Mouse (Mus musculus) cerebellum, adult 9-10 months (tissue): Measurements from ENCODE around the gene Dnm3.
A peak's percentile ranks its signal among the peaks of the same experiment; 100 is the strongest.

Source experiments
- DNase-seq: peaks from one replicate; pipeline ENCODE4 v3.0.0; 2022

Gene Dnm3

DNA sequence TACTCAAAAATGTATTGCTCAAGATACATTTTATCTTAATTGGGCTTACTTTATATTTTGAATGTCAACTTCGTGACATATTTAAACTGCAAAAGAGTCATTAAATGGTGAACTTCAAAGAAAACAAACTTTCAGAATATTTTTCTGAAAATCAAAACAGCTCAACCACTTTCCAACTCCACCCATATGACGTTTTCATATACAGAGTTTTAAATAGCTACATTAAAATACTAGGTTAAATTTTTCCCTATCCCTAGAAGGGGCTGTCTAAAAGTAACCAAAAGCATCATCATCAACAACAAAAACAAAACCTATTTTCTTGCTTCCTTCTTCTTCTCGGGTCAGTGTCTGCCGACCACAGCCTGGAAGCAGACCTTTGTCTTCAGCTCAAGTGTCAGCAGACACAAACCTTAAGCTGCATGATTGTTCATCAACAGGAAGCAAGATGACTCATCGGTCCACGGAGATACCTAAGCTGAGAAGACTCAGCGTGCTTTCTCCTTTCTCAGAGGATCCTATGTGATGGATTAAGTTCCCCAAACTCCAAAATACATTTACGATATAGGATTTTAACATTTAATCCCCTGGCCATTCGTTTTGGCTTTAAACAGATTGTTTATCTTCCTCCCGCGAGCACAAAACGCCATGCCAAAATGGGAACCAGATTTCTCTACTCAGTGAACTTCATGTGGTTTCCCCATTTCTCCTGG is 270.7 kb downstream of the Dnm3 start:
- DNase-seq: peak; percentile 35

DNA sequence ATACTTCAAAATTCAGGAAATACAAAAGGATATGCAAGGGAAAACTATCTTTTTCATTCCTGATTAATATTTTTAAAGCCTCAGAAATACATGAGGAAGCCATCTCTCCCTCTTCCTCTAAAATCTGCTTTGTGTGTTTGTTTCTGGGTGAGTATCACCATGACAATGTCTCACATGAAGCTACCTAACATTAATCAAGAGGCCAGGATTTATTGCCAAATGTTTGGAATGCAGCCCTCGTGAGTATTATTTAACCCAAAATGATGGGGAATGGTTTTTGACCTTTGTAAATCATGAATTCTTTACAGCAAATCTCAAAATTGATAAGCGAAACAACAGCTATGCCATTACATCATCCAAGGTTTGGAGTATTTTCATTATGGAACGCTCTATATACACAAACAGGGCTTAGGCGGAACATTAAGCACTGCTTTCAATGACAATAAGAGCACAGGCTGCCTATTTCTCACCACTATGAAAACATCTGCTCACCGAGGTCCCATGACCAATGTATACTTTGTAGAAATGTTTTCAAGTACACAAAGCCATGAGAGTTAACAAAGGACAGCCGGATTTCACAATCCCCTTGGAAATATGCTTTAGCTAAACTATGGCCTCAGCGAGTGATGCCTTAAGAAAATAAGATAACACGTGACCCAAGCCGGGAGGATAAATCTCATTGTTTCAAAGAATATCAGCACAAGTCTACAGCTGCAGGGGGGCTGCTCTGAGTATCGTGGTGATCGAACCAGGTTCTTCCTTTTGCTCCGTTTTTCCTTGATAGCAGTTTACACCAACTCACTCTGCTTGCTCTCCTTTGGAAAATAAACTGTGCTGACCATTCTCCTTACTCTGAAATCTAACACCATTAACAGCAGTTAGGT is 275.1 kb downstream of the Dnm3 start:
- no peak for DNase-seq

DNA sequence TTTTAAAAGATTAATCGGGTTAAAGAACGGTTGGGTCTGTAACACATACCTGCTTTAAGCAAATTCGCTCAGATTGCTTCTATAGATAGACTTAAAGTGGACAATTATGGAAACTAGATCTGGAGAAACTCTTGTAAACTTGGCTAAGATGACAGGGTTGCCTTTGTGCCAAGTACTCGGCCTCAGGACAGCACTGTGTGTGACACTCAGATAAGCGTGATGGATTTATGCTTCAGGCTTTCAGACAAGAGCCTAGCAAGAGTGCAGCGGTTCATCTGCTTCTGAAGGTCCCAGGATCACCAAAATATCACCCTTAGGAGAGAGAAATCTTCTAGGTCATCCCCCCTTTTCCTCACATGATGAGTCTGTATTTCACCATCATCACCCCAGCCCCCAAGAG is 277.4 kb downstream of the Dnm3 start:
- no peak for DNase-seq

DNA sequence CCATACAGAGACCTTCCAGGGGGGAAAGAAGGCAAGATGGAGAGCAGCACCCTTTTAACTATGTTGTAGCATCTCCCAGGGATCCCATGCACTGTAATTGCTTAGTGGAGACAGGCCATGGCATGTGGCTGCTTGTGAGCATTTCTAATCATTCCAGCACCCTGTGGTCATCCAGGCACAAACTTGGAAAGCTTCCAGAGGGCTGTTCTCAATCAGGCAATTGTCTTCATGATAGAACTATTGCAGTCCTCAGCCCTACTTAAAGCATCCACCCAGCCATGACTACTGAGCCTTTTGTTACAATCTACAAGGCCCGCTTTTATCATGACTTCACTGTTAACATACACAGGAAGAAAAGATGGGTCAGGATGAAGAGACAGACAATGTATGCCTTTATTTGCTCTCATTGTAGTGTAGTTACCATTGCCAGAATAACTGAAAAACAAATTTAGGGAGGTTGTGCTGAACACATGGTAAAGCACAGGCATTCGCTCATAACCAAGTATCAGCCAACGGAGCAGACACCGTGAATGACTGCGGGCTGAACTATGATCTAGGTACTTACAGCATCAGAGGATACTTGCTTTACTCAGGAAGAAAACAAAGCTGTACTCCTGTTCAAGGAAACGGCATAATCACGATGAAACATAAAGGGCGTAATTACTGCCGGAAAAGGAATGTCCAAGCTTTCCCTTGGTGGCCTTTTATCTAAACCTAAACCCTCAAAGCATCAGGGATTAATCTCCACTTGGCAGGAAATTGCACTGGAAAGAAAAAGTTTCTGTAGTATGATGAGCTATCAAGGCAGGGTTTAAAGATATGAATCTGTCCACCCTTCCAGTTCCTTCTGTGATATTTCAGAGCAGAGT is 280.8 kb downstream of the Dnm3 start:
- peak; percentile 77 for DNase-seq

DNA sequence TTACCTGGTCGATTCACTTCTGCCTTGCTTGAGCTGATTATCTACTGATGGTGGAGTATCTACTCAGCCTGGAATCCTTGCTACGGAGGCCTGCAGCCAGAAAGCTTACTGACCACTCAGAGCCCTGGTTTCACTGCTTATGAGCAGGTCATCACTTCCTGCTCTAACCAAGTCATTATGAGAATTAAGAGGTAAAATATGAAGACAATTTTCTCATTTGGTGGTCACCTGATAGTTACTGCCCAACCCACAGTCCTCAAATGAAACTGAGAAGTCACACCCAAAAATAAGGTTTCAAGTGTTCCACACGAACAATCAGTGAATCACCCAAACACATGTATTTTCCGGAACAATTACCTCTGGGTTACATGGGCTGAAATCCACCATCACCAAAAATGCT is 289.1 kb downstream of the Dnm3 start:
- DNase-seq: no peak

DNA sequence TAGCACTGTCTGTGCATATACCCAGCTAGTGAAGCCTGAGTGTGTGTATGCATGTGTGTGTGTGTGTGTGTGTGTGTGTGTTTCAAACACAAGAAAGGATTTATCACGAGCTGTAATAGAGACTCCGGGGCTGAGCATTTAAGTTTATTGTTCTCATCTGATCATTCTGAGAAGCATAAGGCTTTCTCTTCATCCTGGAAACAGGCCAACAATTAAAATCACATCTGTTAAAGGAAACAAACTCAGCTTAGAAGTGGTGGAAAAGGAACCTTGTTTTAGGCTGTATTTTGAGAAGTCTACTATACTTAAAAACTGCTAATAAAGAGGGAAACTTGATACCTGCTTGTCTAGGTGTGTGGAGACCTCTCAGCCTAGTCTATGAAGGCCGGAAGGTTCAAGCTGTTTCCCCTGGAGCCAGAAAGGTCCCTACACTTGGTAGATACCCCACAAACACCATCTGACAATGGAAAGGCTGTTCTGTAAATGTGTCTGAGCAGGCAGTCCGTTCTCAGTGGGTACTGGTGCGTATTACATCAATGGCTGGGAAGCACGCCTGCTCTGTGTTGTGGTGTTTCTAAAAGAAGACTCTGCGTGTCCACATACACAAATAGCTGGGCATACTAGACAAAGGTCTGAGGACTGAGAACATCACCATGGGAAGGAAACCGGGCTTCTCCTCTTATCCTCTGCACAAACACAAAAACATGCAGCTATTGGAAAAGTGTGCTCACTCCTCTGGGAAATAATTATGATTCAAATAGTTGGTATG is 290.3 kb downstream of the Dnm3 start:
- DNase-seq: peak; percentile 27

DNA sequence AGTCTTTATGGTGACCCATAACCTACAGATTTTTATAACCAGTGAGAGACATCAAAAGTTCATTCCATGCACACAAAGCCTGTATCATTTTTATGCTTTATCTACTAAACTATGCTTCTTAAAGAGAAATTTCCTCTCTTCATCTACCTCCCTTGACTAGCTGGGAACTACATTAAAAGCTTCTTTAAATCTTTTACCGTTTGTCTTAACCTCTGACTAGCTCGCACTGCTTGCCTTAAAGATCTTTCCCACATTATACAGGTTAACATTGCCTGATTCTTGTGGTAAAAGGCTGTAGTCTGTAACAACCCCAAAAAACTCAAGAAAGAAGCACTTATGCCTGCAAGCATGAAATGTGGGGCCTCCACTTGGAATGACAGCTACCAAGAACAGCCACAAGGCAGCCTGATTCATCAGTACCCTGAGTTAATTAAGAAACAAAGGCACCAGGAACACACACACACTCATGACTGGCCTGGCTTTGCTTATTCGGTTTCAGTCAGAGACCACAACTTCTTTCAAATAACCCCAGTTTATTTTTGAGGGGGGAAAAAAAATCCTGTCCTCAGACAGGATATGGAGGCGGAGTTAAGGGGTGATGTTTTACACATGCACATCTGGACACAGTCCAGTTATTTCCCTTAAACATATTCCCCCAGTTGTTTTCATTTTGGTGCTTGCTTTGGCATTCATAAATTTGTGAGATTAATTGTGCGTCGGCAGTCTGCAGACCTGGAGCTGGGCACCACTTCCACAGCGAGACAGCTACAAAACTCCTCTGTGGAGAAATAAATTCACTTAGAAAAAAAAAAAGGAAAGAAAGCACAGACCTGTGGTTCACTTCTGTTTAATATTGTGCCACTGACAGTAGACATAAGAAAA is 291.1 kb downstream of the Dnm3 start:
- DNase-seq: no peak

DNA sequence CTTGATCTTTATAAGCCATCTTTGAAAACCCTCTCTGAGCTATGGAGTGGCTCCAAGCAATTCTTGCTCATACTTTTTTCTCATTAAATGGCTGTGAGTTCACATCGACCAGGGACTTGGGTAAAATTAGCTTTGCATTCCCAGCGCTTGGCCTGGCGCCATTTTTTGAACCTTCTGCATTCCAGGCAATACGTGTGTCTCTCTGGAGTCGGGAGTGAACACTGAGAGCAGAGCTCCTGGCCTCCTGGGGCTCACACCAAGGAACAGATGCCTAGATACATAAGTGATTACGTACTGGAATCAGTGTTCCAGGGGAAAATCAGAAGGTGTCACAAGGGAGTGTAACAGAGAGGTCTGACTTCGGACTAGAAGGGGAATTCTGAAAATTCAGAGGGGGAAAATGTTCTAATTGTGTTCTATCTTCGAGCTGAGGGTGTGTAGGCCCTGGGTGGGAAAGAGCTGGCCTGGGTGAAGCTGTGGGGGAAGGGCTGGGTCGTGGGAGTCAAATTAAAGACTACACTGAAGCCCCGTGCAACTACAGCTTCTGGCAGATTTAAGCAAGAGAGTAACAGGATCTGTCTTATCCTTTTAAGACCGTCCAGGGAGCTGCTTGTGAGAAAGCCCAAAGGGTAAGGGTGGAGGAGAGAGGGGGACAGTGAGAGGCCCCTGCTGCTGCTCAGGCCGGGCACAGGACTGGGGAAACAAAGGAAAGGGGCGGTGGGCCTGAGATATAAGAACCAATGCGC is 293.7 kb downstream of the Dnm3 start:
- peak; percentile 78 for DNase-seq

DNA sequence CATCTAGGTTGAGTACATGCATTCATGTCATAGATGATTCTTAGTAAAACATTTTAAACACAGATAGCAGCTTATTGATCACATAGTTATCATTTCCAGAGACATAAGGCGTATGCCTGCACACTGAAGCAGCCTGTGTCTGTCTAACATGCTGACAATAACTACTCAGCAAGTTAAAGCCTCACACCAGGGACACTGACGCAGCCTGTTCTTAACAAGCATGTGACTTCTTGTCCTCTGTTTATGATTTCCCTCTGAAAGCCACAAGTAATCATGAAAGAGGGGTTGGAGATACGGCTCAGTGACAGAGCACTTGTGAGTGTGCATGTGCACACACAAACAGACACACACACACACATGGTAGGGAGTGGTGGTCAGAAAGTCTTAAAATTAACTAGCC is 294.4 kb downstream of the Dnm3 start:
- no peak for DNase-seq

DNA sequence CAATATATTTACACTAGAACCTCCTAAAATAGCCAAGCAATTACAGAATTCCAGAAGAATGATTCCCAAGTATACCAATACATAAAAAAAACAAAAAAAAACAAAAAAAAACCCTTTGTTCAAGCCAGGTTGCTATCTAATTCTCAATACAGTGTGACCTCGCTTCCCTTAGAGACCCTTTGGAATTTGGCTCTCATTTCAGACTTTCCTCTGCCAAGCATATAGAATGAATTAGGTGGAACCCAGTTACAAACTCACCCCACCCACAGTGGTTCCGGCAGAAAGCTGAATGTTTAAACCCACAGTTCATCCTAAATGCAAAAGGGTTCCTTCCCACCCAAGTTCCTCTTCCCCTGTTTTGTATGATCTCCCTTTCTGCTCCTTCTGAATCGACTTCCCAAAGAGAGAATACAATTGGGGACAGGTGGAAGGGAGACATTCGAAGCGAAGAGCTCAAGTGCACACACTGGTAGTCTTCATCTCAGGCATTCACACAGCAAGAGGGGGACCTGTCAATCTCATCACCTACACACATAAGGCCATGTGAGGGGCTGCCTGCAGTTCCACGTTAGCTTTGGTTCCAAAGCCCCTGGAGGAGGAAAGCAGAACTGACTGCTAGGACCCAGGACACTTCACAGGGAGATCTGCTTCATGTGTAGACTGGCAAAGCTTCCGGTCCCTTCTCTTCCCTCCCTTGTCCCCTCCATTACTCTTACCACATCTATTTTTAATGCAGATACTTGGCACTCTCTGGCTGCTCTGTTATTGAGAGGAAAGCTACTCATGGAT is 296.5 kb downstream of the Dnm3 start:
- no peak for DNase-seq

DNA sequence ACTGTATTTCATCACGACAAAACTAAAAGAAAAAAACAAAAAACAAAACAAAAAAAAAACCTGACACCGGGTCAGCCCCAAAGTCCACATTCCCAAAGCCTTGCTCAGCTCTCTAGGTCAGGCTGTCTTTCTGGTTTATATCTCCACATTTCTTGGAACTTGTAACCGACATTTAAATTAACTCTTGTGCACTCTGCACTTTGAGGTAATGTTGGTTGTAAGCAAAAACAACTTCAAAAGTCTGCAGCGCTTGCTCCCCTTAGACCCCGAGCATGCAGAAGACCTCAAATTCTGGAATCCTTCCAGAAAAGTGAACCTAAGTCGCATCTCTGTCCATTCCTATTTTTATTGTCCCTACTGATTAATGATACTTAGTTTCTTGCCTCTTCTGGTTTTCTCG is 297.4 kb downstream of the Dnm3 start:
- no peak for DNase-seq

DNA sequence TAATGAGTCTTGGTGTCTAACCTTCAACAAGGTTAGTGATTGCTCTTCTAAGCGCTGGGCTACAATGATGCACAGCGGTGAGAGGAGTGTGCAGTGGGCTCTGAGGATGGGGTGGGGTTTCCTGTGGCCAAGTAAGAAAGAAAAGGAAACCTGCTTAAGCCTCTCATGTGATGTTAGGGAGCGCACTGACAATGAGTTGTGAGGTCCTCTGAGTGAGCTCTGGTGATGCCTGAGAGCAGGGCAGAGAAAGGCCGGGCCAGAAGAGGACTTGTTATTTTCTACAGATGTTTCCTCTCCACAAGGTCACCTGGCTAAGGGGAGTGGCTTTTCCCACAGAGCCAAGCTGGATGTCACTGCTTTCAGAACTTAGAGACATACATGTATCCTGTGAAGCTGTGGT is 298.4 kb downstream of the Dnm3 start:
- no peak for DNase-seq

DNA sequence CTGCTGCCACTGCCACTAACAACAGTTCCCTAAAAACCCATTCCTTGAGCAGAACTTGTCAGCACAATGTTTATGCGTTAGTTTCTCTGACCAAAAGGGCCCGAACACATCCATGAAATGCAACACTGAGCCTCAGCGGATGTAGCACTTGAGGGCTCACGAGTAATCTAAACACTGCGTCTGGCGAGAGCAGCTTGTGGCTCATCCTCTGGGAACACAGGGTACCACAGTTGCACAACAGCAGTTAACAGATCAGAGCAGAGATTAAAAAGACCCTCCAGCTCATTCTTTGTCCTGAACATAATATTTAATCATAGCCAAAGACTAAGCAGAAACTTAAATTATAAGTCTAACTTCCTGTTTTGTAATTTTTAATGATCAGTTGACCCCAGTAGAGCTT is 305.0 kb downstream of the Dnm3 start:
- no peak for DNase-seq

DNA sequence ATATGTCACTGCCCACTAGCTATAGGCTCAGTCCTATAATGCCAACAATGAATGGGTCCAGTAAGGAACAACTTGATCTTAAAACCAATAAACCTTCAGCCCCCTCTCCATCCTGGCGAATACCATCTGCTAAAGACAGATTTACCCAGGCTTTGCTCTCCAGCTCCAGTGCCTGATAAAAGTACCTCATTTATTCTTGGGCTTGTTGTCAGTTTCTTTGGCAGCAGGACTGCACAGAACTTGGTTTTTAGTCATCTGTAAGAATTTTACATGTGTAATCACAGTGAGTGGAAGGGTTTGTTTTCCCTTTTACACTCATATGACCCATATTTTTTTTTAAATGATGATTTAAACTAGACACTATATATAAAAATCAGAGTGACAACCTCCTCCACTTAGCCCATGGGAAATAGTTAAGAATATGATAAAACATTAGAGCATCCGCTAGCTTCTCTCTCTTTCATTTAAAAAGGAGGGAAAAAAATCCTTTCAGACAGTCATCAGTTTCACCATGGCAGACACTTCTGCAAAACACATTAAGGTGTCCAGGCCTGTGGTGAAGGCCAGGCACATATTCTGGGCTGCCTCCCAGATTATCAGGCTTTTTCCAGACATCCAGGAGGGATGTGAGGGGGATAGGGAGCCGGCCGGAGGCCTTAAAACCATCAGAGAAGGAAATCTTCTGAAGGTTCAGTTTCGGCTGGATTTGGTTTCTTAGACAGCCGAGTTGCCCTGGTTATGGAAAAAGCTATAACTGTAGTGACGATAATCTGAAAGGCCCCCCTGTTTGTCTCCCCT is 313.9 kb downstream of the Dnm3 start:
- no peak for DNase-seq

DNA sequence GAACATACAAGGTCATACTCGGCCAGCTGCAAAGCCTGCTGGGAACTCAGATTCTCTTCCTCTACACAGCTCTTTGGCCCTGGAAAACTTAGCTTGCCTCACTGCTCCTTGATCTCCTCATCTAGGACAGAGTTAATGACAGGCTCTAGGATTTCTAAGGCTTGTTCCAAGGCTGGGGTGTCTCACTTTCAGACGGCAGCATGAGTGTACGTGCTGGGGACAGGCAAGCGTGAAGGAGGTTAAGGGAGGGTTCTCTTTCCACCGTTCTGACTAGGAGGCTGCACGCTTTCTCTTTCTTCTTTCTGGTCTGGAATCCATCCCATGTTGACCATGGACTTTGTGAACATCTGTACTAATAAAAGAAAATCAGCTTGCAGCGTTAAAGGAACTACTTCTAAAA is 315.2 kb downstream of the Dnm3 start:
- DNase-seq: no peak

DNA sequence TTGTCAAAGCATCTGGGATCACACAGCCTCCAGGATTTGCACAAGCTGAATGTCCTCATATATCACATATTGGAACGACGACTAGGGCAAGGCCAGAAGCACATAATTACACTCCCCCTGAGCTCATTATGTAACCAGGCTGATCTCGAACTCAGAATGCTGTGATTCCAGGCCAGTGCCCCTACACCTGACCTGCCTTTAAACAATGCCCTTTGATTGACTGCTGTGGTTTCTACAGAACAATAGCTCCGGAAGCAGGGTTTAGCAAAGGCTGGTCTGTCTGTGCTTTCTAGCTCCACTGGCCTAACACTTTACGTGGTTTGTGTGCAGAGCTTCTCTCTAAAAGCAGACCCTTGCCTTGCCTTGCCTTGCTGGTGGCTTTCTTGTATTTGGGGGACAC is 315.6 kb downstream of the Dnm3 start:
- DNase-seq: no peak

DNA sequence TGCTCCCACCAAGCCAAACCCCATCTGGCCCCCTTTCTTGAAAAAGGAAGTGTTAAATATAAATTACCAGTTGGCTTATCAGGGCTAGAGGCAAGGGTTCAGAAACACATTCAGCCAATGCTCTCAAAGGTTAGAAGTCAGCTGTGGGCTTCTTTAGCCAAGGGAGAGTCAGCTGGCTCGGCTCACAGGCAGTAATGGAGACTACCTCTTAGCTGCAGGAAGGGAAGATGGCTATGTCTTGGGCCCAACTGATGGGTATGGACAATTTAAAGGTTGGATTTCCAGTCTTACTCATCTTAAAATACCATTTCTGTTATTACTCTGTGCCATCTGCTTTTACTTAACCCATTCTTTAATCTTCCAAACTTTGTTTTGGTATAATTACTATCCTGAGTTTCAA is 317.1 kb downstream of the Dnm3 start:
- no peak for DNase-seq

DNA sequence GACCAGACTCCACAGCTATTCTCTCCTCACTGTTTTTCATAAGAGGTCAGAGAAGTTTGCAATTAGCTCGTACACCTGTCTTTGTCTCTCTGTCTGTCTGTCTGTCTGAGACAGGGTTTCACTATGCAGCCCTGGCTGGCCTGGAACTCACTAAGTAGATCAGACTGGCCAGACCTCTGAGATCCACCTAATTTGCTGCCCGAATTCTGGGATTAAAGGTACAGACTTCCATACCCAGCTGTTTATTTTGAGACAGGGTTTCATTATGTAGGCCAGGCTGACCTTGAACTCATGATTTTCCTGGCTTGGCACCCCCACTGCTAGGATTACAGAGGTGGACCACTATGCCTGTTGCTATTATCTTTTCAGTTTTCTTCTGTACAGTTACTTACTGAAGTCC is 319.3 kb downstream of the Dnm3 start:
- DNase-seq: no peak

DNA sequence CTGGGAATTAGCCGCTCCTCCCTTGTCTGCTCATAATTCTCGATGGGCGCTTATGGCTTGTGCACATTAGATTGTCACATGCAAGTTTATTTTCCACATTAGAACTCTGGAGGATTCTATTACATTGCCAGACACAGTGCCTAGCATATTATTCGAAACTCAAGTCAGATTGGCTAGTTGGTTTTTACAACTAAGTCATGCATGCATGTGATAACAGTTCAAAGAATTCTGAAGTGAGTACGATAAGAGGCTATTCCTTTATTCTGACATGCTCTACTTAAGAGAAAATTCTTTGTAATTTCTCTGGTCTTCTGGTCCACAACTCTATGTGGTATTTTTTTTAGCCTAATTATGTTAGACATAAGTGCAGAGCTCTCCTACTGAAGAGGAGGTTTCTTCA is 320.2 kb downstream of the Dnm3 start:
- no peak for DNase-seq
